Mouse (Mus musculus): ENCODE measurements around the gene Cenpo.
"Not testable (repeated sequence)": the region's sequence is repeated elsewhere in the genome, so short reads cannot be mapped to it uniquely, and the experiment has no call there.

The Cenpo gene

GRCm38 (mm10) chr12:4233572-4234508, at the start of gene Cenpo, which contains the start of gene Ptrhd1:
TSS of gene Cenpo (minus strand) at chr12:4234294.
TSS of gene Ptrhd1 (plus strand) at chr12:4234027.
- DNase-seq (ENCODE audit: low read depth): peak; percentile 98

- DNase-seq (ENCODE audit: low read depth): no peak
Observed at GRCm38 (mm10) chr12:4279878-4280277, 45.8 kb upstream of the Cenpo start.

GRCm38 (mm10) chr12:4278978-4279755, 45.1 kb upstream of the Cenpo start:
- DNase-seq (ENCODE audit: low read depth): peak; percentile 37

GRCm38 (mm10) chr12:4271078-4271477, 37.0 kb upstream of the Cenpo start:
- no peak for DNase-seq (ENCODE audit: low read depth)

- DNase-seq (ENCODE audit: low read depth): no peak
Observed at GRCm38 (mm10) chr12:4267765-4268164, 33.7 kb upstream of the Cenpo start.

- no peak for DNase-seq (ENCODE audit: low read depth)
Observed at GRCm38 (mm10) chr12:4252742-4253655, 18.9 kb upstream of the Cenpo start.

- DNase-seq (ENCODE audit: low read depth): no peak
Observed at GRCm38 (mm10) chr12:4249786-4250185, 15.7 kb upstream of the Cenpo start.

- no peak for DNase-seq (ENCODE audit: low read depth)
Observed at GRCm38 (mm10) chr12:4245742-4246141, 11.6 kb upstream of the Cenpo start.

GRCm38 (mm10) chr12:4243805-4244204, 9.7 kb upstream of the Cenpo start:
- DNase-seq (ENCODE audit: low read depth): no peak

GRCm38 (mm10) chr12:4240281-4240680, 6.2 kb upstream of the Cenpo start:
- DNase-seq (ENCODE audit: low read depth): not testable (repeated sequence)

- no peak for DNase-seq (ENCODE audit: low read depth)
Observed at GRCm38 (mm10) chr12:4237481-4237880, 3.4 kb upstream of the Cenpo start.

- peak; percentile 25 for DNase-seq (ENCODE audit: low read depth)
Observed at GRCm38 (mm10) chr12:4232777-4233176, 1.3 kb downstream of the Cenpo start.

GRCm38 (mm10) chr12:4230156-4230555, 3.9 kb downstream of the Cenpo start:
- DNase-seq (ENCODE audit: low read depth): no peak

- no peak for DNase-seq (ENCODE audit: low read depth)
Observed at GRCm38 (mm10) chr12:4212908-4213307, 21.2 kb downstream of the Cenpo start.

- DNase-seq (ENCODE audit: low read depth): no peak
Observed at GRCm38 (mm10) chr12:4211174-4211573, 22.9 kb downstream of the Cenpo start.

GRCm38 (mm10) chr12:4209196-4209595, 24.9 kb downstream of the Cenpo start:
- DNase-seq (ENCODE audit: low read depth): no peak

- peak; percentile 62 for DNase-seq (ENCODE audit: low read depth)
Observed at GRCm38 (mm10) chr12:4208405-4209133, 25.5 kb downstream of the Cenpo start.

- DNase-seq (ENCODE audit: low read depth): no peak
Observed at GRCm38 (mm10) chr12:4206106-4206505, 28.0 kb downstream of the Cenpo start.

- DNase-seq (ENCODE audit: low read depth): no peak
Observed at GRCm38 (mm10) chr12:4202206-4202605, 31.9 kb downstream of the Cenpo start.

- no peak for DNase-seq (ENCODE audit: low read depth)
Observed at GRCm38 (mm10) chr12:4201454-4202200, 32.5 kb downstream of the Cenpo start.
